Mouse (Mus musculus): ENCODE measurements around the gene Cyb5r1.
A peak's percentile ranks its signal among the peaks of the same experiment; 100 is the strongest.

Cyb5r1 gene

DNA sequence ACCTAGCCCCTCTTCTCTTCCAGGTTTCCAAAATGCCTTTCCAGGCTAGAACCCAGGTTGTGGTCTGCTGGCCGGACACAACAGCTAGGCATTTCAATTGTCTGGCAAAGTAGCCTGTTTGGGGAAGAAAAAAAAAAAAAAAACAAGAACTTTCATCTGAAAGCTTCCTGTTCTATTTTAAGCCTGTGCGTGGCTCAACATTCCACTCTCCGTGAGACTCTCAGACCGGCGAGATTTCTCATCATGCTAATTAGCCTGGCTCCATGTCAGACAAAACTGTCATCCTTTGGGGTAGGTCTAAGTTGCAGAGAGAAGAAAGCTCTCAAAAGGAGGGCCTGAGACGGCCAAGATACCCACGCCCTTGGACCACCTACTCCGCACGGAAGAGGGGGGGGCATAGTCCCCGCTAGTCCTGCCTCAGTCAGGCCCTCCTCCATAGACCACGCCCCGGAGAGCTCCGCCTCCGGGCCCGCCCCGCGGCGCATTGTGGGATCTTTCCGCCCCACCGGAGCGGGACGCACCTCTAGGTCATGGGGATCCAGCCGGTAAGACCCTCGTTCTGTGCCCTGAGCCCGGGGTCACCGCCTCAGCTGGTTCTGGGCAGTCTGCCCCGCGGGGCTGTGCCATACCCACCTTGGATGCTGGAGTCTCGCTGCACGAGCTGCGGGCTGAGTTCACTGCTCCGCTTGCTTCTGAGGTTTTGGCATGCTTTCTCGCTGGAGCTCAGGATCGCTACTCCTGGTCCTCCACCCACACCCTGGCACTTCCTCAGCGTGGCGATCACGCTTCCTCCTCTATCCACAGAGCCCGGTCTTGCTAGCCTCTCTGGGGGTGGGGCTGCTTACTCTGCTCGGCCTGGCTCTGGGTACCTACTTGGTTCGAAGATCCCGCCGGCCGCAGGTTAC lies at the start of gene Cyb5r1:
Gene Cyb5r1 (plus strand): TSS at position 51 of the 905 bp plus-strand sequence.
- no peaks in the 10 kb centered on the region for H3K36me3 ChIP-seq (ENCODE audit: control insufficient read depth, insufficient read depth, low read length, poor library complexity, severe bottlenecking)
- DNase-seq (ENCODE audit: low read depth, low spot score), result peak; percentile 74
- no peaks in the 10 kb centered on the region for H3K27me3 ChIP-seq (ENCODE audit: control insufficient read depth, insufficient read depth, low read length, poor library complexity, severe bottlenecking)

DNA sequence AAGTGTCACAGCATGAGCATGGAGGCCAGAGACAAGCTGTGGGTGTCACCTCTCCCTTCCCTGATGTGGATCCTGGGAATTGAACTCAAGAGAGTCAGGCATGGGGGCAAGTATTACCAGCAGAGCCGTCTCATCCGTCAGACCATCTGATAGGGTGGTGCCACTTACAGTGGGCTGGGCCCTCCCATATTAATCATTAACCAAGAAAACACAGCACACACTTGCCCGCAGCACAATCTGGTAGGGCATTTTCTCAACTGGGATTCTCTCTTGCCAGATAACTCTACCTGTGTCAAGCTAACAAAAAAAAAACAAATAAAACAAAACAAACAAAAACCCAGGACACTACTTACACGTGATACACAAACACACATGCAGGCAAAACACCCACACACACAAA lies 47.9 kb upstream of the Cyb5r1 start:
- Histone ChIP-seq H3K36me3 (ENCODE audit: control insufficient read depth, insufficient read depth, low read length, poor library complexity, severe bottlenecking) (peaks cover 16% of the 10 kb centered on the region), H3K27me3 (ENCODE audit: control insufficient read depth, insufficient read depth, low read length, poor library complexity, severe bottlenecking) (no peaks in the 10 kb centered on the region)
- DNase-seq (ENCODE audit: low read depth, low spot score), result no peak

DNA sequence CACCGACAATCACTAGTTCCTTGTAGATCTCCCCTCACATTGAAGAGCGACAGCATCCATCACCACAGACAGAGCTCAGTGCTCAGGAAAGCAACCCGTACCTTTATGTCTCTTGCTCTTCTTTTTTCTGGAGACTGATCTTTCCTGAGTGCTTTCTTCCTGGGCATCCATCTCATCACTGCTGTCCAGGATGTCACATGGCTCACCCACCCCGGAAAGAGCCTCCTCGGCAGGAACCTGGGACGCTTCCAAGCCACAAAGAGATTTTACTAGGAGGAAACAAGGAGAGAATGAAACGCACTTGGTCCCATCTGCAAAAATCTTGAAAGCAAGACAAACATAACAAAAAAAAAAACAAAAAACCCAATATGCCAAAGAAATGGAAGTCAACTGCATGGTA lies 44.7 kb upstream of the Cyb5r1 start:
- DNase-seq (ENCODE audit: low read depth, low spot score), result no peak
- Histone ChIP-seq H3K27me3 (ENCODE audit: control insufficient read depth, insufficient read depth, low read length, poor library complexity, severe bottlenecking) (no peaks in the 10 kb centered on the region), H3K36me3 (ENCODE audit: control insufficient read depth, insufficient read depth, low read length, poor library complexity, severe bottlenecking) (peaks cover 4% of the 10 kb centered on the region)

DNA sequence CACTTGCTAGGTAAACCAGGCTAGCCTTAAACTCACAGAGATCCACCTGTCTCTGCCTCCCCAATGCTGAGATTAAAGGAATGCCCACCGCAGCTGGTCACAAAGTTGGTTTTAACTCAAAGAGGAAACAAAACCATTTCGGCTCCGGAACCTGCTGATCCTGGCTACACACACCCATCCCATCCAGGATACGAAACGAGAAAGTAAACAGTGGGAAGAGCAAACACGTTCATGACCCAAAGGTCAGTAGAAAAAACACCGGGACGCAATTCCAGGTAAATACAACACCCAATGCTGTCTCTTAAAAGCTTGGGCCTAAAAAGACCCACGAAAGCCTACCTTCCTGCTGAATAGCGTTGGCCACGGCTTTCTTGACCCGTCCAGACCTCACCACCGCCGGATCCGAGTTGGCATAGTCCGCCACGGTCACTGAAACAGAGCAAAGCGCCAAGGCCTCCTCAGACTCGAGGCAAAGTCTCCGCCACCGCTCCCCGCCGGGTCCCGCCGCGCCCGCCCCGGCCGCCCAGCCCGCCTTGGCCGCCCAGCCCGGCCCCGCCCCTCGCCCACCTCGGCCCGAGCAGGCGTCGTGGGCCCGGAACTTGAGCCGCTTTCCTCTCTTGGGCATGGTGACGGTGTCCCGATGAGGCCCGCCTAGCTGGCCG lies 44.0 kb upstream of the Cyb5r1 start:
- Histone ChIP-seq H3K36me3 (ENCODE audit: control insufficient read depth, insufficient read depth, low read length, poor library complexity, severe bottlenecking) (peaks cover 3% of the 10 kb centered on the region), H3K27me3 (ENCODE audit: control insufficient read depth, insufficient read depth, low read length, poor library complexity, severe bottlenecking) (no peaks in the 10 kb centered on the region)
- no peak for DNase-seq (ENCODE audit: low read depth, low spot score)

DNA sequence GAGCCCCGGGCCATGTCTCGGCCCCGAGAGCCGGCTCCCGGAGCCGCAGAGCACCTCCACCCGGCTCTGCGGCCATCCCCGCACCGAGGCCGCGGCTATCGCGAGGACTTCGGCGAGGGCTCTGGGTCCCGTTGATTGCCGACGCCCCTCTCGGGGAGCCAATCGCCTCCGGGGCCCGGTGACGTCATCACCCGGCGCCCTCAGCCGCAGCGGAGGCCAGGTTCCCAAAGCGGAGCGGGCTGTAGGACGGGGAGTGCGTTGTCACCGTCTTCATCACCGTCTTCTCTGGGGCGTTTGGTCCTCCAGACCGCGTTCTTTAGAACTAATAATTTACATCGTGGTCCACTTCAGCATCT lies 43.5 kb upstream of the Cyb5r1 start, which contains the start of gene Tmem183a:
Gene Tmem183a (minus strand): TSS at position 123 of the 356 bp plus-strand sequence.
- peak; percentile 96 for DNase-seq (ENCODE audit: low read depth, low spot score)
- no peaks in the 10 kb centered on the region for H3K27me3 ChIP-seq (ENCODE audit: control insufficient read depth, insufficient read depth, low read length, poor library complexity, severe bottlenecking)
- peaks cover 2% of the 10 kb centered on the region for H3K36me3 ChIP-seq (ENCODE audit: control insufficient read depth, insufficient read depth, low read length, poor library complexity, severe bottlenecking)

DNA sequence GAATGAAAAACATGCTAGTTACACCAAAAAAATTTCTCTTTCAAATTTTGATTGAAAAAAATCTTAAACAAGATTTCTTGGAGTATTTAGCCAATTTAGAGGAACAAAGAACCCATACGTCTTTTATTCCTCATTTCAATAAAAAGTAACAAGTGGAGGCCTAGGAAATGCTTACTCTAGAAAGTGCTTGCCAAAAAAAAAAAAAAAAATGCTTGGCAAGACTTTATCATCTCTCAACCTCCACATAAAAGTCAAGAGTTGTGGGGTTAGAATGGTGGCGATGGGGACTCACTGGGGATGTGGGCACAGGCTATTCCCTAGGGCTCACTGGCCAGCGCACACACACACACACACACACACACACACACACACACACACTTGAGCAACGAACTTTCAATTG lies 42.2 kb upstream of the Cyb5r1 start:
- H3K27me3 ChIP-seq (ENCODE audit: control insufficient read depth, insufficient read depth, low read length, poor library complexity, severe bottlenecking), result no peaks in the 10 kb centered on the region
- DNase-seq (ENCODE audit: low read depth, low spot score), result no peak
- H3K36me3 ChIP-seq (ENCODE audit: control insufficient read depth, insufficient read depth, low read length, poor library complexity, severe bottlenecking), result peaks cover 2% of the 10 kb centered on the region

DNA sequence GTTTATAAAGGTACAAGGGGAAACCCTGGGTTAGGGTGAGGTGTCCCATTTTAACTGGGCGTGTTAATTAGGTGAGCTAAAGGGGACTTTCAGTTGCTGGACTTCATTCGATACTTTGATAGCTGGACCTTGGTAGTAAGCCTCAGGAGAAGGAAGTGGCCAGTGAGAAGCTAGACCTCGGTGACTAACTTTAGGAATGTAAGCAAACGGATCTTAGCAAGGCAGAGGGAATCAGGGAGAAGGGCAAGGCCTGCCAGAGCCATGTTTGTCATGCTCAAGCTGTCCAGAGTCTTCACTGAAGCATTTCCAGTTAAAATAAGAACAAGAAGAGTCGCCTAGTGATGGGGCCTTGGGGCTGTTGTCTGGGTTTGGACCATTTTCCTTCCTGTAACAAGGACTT lies 39.9 kb upstream of the Cyb5r1 start:
- no peak for DNase-seq (ENCODE audit: low read depth, low spot score)
- H3K27me3 ChIP-seq (ENCODE audit: control insufficient read depth, insufficient read depth, low read length, poor library complexity, severe bottlenecking), result no peaks in the 10 kb centered on the region
- H3K36me3 ChIP-seq (ENCODE audit: control insufficient read depth, insufficient read depth, low read length, poor library complexity, severe bottlenecking), result no peaks in the 10 kb centered on the region

DNA sequence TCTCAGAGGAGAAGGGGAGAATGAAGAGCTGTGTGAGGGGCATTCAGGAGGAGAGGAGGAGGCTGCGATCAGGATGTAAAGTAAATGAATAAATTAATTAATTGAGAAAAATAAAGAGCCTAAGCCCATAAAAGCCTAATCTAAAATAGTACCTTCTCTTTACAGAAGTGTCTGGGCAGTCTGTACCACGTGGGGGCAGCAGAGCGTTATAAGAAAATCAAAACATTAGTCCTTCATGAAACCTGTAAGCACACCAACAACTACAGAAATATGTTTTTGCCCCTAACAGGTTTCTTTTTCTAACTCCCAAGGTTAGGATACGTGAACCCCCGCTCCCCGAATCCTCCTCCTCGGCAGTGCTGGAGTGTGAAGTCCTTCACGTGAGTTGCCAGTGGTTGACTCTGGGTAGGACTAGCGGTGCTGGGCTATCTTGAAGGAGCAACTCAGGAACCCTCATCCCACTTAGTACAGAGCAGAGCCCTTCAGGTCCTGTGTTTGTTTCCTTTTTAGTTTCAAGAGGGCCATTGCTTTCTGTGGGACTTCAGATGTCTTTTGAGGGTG lies 36.5 kb upstream of the Cyb5r1 start:
- Histone ChIP-seq H3K27me3 (ENCODE audit: control insufficient read depth, insufficient read depth, low read length, poor library complexity, severe bottlenecking) (no peaks in the 10 kb centered on the region), H3K36me3 (ENCODE audit: control insufficient read depth, insufficient read depth, low read length, poor library complexity, severe bottlenecking) (no peaks in the 10 kb centered on the region)
- DNase-seq (ENCODE audit: low read depth, low spot score), result peak; percentile 66

DNA sequence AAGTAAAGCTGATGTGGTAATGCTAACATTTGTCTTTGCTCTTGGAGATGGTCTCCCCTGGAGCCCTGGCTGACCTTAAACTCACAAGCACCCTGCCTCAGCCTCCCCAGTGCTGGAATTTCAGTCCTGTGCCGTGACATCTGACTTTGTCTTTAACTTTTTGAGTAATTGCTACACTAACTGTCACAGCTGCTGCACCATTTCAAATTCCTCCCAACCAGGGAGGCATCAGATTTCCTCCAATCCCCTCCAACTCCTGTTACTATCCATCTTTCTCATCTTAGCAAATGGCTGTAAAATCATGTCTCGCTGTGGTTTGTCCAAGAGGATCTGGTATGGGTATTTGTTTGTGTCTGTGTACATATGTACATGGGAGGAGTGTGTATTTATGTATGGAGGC lies 31.2 kb upstream of the Cyb5r1 start:
- H3K36me3 ChIP-seq (ENCODE audit: control insufficient read depth, insufficient read depth, low read length, poor library complexity, severe bottlenecking), result no peaks in the 10 kb centered on the region
- DNase-seq (ENCODE audit: low read depth, low spot score), result no peak
- no peaks in the 10 kb centered on the region for H3K27me3 ChIP-seq (ENCODE audit: control insufficient read depth, insufficient read depth, low read length, poor library complexity, severe bottlenecking)

DNA sequence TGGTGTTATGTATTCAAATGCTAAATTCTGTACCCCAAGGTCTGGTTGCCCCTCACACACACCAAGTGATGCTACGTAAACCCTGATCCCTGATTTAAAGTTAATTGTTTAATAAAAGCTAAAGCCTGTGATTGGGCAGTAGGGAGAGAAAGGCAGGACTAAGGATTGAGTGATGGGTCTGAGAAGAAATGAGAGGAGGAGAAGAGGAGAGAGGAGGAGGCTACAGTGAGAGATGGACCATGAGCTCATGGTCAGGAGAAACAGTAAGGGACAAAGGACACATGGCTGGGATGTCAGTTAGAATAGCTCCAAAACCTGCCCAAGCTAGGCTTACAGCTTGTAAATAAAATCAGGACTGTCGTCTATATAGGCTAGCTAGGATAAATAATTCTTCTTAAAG lies 24.3 kb upstream of the Cyb5r1 start:
- no peak for DNase-seq (ENCODE audit: low read depth, low spot score)
- no peaks in the 10 kb centered on the region for H3K27me3 ChIP-seq (ENCODE audit: control insufficient read depth, insufficient read depth, low read length, poor library complexity, severe bottlenecking)
- H3K36me3 ChIP-seq (ENCODE audit: control insufficient read depth, insufficient read depth, low read length, poor library complexity, severe bottlenecking), result no peaks in the 10 kb centered on the region

DNA sequence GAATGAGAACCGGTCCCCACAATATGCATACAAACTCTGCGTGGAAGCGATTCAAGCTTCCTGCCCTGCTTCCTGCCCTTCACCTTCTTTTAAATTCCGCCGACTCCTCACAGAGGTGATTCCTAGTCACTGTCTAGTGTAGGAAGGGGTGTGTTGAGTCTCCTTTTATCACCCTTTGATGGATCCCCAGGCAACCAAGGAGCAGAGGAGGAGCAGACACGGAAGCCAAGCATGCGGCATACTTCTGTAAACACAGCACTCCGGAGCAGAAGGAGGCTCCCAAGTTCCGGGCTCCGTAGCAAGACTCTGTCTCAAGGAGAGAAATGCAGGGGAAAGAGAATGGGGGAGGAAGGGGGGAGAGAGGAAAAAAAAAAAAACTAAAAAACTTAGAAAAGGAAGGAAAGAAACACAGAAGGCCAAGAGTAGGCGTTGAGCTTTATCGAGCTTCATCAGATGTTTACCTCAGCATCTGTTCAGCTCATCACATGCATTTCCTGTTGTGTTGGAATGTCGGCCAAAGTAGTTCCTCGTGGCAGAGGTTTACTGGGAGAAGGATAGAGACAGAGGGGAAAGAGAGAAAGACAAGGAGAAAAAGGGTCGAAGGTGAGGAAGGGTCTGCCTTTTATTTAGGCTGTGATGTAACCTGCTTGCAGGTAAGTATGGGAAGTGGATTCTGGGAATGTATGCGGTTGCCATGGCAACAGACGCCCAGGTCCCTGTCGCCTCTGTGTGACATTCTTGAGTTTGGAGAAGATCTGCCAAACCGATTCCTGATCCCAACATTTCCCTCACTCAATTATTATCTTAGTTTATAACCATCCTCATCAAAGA lies 23.3 kb upstream of the Cyb5r1 start:
- no peaks in the 10 kb centered on the region for H3K36me3 ChIP-seq (ENCODE audit: control insufficient read depth, insufficient read depth, low read length, poor library complexity, severe bottlenecking)
- DNase-seq (ENCODE audit: low read depth, low spot score), result no peak
- H3K27me3 ChIP-seq (ENCODE audit: control insufficient read depth, insufficient read depth, low read length, poor library complexity, severe bottlenecking), result no peaks in the 10 kb centered on the region

DNA sequence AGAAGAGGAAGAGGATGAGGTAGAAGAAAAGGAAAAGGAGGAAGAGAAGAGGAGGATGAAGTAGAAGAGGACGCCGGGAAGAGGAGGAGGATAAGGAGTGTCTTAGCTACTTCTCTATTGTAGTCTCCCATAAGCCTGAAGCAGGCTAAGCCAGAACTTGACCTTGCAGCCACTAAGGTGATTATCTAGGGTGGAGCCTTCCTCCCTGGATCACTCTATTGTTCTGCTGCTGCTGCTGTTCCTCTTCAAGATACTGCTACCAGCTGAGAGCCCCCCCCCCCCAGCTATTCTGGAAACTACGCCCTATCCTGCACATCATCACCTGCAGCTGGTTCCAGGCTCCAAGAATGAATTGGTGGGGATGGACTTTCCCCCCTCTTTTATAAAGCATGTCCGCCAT lies 20.8 kb upstream of the Cyb5r1 start:
- H3K36me3 ChIP-seq (ENCODE audit: control insufficient read depth, insufficient read depth, low read length, poor library complexity, severe bottlenecking), result no peaks in the 10 kb centered on the region
- DNase-seq (ENCODE audit: low read depth, low spot score), result no peak
- no peaks in the 10 kb centered on the region for H3K27me3 ChIP-seq (ENCODE audit: control insufficient read depth, insufficient read depth, low read length, poor library complexity, severe bottlenecking)

DNA sequence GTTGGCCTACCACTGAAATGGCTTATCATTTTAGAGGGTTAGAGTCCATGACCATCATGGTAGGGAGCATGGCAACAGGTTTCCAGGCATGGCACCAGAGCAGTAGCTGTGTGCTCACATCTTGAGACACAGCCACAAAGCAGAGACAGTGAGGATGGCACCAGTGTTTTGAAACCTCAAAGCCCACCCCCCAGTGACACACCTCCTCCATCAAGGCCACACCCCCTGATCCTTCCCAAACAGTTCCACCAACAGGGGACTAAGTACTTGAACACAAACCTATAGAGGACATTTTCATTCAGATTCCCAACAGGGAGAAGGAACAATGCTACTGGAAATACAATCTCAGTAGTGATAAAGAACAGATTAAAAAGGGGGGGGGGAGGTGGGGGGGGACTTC lies 20.2 kb upstream of the Cyb5r1 start:
- no peak for DNase-seq (ENCODE audit: low read depth, low spot score)
- no peaks in the 10 kb centered on the region for H3K27me3 ChIP-seq (ENCODE audit: control insufficient read depth, insufficient read depth, low read length, poor library complexity, severe bottlenecking)
- H3K36me3 ChIP-seq (ENCODE audit: control insufficient read depth, insufficient read depth, low read length, poor library complexity, severe bottlenecking), result no peaks in the 10 kb centered on the region

DNA sequence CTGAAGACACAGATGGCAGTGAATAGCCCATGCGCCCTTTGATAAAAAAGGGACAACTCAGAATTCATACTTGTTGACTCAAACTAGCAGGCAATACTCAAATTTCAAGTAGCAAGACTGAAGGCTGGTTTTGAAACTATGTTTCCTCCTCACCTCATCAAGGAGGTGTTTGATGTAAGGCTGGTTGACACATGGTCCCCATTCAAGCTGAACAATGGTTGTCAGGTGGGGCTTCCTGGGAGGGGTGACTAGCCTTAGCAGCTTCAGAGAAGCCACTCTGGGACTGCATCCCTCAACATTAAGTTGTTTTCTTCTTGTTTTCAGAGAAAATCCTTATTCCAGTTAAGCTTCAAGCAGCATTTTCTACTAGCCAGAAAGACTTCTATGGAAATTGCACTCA lies 19.7 kb upstream of the Cyb5r1 start, which contains the start of gene 4933406M09Rik:
Gene 4933406M09Rik (plus strand): TSS at position 275 of the 400 bp plus-strand sequence.
- no peaks in the 10 kb centered on the region for H3K36me3 ChIP-seq (ENCODE audit: control insufficient read depth, insufficient read depth, low read length, poor library complexity, severe bottlenecking)
- DNase-seq (ENCODE audit: low read depth, low spot score), result no peak
- no peaks in the 10 kb centered on the region for H3K27me3 ChIP-seq (ENCODE audit: control insufficient read depth, insufficient read depth, low read length, poor library complexity, severe bottlenecking)

Data from splenic B cell, adult 2 months (primary cell).